Mouse (Mus musculus): ENCODE data around the gene Eif6.
"Not testable (repeated sequence)": the region's sequence is repeated elsewhere in the genome, so short reads cannot be mapped to it uniquely, and the experiment has no call there.

The Eif6 gene

DNA sequence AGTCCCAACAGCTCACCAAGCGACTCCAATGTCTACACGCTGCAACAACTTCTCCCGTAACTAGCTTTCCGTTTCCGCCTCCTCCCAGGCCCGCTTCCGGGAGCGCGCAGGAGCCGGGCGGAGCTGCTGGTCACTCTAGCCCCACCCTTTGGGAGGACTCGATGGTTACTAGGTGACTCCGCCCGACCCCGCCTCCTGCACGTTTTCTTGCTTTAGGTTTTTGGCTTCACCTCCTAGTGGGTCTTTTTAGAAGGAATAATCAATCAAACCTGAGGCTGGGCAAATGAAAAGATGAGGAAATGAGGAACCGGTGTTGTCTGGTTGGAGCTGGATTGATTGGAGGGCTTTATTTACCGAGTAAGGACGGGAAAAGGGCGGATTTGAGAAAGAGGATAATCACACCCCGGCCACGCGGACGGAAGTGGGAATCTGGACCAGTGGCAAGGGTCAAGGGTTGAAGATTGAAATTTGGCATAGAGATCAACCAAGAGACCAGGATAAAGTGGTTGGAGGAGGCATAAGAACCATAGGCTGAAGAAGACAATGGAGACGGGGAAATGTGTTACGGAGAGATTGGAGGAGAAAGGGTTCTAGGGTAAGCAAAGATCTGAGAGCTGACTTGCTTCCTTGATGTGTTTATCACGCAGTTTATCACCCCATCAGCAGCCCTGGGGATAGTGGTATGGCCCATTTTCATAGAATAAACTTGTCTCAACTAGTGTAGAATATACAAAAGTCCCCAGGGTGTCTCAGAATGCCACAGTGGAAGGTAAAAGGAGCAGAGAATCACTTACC lies at the start of gene Eif6:
Gene Eif6, minus strand, starts transcription at position 296 of the 795 bp plus-strand sequence.
- in situ Hi-C loops (cut with MboI, MseI): no loop called here

DNA sequence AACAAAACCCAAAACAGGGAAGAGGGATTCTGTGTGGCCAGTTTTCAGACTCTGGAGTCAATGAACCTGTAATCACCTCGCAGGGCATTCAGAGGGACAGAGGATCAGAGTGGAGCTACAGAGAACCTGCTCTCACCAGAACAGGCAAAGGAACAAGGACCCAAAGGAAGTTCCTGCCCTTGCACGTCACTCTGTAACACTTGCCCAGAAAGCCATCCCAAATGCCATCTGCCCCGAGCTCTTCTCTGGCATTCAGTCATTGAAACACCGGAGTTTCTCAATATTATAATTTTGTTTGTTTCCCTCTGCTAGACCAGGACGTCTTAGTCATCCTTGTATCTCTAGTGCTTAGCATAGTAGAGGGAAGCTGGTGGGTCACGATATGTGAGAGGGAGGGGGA lies 46.9 kb upstream of the Eif6 start:
- in situ Hi-C loops (cut with MboI, MseI): no loop called here

DNA sequence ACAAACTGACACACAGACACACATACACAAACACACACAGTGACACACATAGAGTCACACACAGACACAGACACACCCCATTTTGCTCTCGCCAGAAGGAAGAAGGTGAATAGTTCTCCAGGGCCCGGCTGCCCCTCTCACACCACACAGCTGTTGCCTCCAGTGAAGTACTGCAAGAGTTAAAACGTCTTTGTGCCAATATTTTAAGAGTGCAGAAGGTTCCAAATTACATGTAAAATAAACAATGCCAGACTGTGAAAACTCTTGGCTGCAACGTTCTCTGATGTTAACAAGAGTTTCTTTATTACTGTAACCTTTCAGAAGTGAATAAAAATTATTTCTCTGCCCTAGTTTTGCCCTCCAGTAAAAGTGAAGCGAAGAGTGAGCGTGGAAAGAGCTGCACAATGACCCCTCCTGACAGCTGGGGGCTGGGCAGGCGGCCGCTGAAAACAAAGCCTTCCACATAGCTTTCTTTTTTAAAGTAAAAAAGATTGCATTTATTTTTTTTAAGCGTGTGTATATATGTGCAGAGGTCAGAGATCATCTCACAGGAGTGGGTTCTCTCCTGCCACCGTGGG lies 46.3 kb upstream of the Eif6 start:
- in situ Hi-C loops (cut with MboI, MseI): no loop called here

DNA sequence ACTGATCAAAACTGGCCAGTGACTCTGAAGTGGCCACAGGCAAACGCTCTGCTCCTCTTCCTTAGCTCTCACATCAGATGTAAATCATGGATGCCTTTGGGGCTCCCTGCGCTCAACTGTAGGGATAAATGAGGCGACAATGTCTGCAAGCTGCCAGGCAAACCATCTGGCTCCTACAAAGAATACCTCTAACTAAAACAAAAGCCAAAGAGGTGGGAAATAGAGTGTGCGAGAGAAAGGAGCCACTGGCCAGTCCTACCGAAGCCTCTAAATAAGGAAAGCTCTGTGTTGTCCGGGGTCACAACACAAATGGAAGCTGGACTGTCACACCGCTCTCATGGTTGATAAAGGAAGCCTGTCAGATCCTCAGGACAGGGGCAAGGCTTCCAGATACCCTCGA lies 45.8 kb upstream of the Eif6 start:
- in situ Hi-C loops (cut with MboI, MseI): no loop called here

DNA sequence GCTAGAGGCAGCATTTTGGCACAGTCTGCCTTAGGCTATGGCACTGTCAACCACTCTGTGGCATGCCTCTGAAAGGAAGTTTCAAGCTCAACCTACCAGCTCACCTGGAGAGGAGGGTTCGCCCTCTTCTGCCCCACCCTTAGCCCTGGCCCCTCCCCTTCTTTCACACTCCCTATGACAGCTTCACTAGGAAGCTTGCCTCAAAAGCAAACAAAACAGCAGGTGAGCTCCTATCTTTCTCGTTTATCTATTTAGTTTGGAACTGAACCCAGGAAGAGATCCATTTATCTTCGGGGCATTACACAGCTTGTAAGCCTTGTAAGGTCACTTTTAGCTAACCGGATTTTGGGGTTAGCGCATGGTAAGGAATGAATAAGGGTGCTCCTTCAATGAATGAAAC lies 43.0 kb upstream of the Eif6 start:
- in situ Hi-C loops (cut with MboI, MseI): no loop called here

DNA sequence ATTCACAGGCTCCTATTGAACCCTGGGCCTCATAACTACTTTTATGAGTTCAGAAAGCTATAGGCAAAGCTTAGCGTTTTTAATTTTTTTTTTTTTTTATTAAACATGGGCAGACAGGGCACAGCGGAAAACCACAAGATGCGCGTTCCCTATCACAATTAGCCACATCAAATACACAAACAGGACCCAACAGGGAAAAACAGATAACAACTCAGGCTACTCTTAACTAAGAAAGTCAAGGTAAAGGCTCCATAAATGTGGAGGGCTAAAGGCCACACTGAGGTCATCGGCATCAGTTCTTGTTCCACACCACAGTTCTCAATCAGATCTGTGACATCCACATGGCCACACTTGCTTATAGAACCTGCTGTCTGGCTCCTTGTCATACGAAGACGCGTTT lies 41.6 kb upstream of the Eif6 start:
- in situ Hi-C loops (cut with MboI, MseI): no loop called here

DNA sequence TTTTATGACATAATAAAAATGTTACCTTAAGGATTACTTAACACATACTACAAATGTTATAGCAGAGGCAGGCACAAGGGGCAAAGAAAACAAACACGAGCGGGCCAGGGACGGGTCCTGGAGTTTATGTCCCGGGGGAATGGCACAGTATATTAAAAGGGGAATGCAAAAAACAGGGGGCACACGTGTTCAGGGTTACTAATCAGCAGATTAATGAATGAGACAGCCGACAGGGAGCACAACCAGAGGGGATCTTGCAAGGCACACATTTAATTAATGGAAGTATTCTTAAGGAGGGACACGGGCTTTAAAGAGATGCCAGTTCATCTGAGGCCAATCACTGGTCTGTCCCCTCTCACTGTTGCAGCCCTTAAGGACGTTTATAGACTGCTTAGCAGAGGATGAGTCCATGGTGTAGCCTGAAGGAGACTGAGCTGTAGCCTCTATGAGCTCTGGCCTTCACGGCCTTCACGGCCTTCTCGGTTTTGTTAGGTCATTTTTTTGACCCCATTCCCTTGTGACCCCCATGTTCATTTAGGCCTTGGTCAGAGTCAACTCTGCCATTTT lies 36.7 kb upstream of the Eif6 start:
- in situ Hi-C loops (cut with MboI, MseI): no loop called here

DNA sequence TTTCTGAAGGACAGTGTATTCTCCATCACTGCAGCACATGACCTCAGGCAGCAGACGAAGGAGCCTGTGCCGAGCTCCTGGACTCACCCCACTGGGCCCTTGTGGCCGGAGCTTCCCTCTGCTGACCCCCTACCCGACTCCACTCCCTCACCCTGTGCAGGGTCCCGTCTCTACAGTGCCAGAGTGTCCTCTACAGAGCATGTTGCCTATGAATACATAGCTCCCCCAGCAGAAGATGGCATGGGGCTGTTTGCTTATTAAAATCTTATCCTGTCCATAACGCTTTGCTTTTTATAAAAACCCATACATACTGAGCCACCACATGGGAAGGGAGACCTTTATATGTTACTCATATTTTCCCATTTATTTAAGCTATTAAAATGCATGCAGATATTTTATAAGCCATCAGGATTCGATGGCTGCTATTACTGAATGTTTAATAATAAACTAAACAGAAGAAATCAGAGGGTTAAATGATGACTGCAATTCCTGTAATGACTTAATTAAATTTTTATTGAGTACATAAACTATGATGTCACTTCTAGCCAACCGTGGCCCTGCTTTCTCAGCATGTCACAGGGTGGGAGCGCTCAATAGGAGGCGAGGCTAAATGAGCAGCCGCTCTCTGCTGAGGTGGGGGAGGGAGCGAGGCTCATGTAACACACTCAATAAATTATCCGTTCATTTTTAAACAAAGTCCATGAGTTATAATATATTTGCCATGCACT lies 36.0 kb upstream of the Eif6 start:
- in situ Hi-C loops (cut with MboI, MseI): no loop called here

DNA sequence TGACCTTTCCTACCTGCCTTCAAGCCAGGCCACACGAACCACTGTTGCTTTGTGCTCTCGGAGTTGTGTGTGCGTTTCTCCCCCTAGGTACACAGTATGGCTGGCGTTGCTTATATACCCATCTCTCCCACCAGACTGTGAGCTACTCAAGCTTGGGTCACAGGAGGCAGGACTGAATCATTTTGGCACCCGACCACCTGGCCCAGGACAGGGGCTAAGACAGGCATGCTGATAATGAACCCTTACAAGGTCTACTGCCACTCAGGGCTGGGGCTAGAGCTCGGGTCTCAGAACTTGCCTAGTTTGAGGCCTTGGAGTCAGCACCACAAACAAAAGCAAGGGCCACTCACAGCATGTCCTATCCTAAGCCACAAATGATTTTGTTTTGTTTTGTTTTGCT lies 34.9 kb upstream of the Eif6 start:
- in situ Hi-C loops (cut with MboI, MseI): no loop called here

DNA sequence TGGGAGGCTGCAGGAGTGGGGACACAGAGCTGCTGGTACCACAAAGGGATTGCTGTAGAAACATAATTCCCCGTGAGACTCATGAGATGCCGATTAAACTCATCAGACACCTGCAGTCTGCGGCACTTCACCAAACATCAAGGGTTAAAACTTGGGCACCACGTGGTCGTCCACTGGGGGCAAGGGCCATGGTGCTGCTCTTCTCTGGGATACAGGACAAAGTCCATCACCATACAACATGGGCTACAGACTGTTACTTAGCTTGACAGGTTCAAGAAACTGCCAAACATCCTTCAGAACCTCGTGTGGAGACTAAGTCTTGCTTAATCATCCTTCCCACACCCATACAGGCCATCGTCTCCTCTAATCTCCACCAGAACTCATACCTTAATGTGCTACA lies 33.4 kb upstream of the Eif6 start:
- in situ Hi-C loops (cut with MboI, MseI): no loop called here

DNA sequence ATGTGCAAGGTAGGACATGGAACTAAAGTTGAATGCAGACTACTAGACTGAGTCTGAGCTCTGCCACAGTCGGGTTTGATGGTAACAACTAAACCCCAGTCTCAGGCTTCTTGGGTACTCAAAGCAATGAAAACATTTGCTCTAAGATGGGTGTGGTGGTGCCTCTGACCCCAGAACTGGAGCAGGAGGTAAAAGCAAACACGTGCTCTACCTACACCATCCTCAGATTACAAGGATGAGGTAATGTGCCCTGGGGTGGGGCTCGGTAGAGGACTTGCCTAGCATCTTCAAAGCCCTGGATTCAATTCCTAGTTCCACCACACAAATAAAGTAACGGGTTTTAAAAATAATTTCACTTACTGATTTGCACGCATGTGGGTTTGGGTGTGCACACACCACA lies 25.8 kb upstream of the Eif6 start:
- in situ Hi-C loops (cut with MboI, MseI): loop anchor here (5.0 kb wide), 1 partner anchor 90 kb away; the partner anchor contains the start of gene Gm15557 (in 2 of the 2)

DNA sequence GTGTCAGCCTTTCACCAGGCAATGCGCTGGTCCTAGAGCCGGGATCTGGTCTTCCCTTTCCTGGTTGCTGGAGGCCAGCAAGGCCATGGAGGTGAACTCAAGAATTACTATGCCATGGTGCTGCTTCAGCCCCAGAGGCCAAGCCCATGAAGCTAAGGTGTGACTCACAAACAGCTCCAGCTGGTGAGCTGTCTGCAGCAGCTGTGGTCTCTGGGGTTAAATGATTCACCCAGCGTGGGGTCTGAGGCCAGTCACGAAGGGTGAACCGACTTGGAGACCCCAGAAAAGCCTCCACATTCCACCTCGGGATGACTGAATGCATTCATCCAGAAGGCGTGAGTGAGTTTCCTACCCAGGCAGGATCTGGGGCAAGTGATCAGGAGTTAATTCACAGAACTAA lies 23.4 kb upstream of the Eif6 start:
- in situ Hi-C loops (cut with MboI, MseI): loop anchor here (5.0 kb wide), 1 partner anchor 92 kb away; the partner anchor contains the start of gene Gm15557 (in 2 of the 2)

DNA sequence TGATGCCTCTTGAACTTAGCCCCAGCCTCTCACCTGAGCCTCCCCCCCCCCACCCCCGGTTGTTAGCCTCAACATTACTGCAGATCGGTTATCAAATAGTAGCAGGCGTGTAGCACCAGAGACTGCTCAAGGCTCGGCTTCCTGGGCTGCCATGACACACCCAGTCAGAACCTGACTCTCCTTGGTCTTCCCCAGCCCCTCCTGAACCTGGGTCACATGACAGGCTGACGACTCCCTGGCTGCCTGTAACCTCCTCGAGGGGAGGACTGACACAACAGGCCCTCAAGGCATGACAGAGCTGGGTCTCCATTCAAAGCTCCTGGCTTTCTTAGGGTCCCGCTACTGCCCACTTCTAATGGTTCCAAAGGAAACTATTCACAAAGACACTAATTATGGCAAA lies 22.7 kb upstream of the Eif6 start:
- in situ Hi-C loops (cut with MboI, MseI): no loop called here

DNA sequence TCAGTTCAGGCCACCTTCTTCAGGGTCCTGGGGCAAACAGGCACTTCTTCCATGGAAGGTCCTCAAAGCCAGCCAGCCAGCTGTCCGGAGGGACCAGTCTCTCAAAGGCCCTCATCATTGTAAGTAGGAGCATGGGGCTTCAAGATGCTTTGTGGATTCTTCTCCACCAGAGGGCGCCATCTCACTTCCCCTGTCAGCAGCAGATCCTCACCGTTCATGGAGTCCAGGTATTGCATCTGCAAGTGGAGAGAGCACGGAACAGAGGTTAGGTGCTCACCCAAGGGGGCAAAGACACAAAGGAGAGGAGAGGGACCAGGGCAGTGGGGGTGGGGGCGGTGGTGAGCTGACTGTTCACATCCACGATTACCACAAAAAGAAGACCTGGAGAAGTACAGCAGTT lies 21.6 kb upstream of the Eif6 start:
- in situ Hi-C loops (cut with MboI, MseI): no loop called here

DNA sequence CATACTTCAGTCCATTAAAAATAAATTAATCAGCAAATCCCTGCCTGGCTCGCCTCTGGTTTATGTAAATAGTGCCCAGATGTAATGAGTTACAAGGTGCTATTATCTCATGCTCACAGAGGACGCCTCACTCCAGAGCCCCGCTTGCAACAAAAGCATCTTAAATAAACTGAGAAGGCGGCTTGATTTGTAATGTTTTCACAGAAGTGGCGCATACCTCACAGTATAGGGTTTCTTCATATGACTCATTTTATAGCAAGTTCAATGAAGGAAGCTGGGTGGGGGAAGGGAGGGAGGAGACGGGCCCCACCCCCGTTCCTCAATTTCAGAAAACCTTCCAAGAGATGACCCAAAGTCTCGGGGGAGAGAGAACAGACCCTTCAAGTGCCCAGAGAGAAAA lies 20.2 kb upstream of the Eif6 start:
- in situ Hi-C loops (cut with MboI, MseI): no loop called here

DNA sequence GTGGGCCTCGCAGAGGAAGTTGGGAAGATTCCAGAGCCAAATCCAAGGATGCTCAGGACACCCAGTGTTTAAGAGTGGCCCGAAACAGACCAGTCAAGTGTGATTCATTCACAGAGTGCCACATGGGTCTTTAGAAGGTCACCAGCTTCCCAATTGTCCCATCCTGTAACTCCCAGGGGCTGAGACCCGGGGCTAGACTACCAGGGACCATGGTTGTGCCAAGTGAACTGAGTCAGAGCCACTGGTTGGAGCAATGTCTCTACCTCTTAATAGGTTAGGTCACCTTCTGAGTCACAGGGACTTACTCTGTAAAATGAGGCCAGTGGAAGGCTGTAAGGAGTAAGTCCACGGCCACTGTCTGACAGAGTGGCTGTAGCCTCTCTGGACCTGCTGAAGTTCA lies 12.2 kb upstream of the Eif6 start:
- in situ Hi-C loops (cut with MboI, MseI): no loop called here

DNA sequence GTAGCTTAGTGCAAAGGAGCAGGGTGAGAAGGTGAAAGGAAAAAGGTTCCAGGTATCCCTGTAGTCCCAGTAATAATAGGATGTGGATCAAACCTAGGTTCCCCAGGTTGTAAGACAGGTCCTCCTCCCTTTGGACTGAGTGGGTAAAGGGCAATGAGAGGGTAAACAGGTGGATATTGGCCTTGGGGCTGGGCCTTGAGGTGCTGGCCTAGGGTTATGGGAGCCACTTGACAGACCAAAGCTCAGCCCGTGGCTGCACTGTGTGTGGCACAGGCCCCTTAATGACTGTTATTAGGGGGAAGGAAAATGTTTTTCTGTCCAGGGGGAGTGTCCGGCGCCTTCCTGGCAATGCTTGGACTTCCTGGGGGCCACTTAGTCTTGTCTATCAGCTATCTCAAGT lies 11.2 kb upstream of the Eif6 start:
- in situ Hi-C loops (cut with MboI, MseI): no loop called here

DNA sequence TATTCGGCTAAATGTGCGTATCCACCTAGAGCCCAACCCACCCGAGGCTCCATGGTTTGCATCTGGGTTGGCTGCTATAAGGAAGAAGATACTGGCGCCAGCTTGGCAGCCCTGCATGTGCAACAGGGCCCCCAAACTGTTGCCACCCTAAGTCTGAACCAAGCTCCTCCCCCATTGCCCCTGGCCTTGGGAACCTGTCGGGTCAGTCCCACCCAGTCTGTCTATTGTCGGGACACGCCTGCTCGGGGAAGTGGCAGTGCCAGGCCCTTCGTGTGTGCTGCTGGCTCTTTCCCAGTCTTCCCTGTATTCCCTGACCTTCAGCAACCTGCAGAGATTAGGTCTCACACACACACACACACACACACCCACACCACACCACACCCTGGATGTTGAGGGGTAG lies 8.0 kb upstream of the Eif6 start, which contains the start of gene Fam83c:
Gene Fam83c, minus strand, starts transcription at position 123 of the 400 bp plus-strand sequence.
- in situ Hi-C loops (cut with MboI, MseI): no loop called here

DNA sequence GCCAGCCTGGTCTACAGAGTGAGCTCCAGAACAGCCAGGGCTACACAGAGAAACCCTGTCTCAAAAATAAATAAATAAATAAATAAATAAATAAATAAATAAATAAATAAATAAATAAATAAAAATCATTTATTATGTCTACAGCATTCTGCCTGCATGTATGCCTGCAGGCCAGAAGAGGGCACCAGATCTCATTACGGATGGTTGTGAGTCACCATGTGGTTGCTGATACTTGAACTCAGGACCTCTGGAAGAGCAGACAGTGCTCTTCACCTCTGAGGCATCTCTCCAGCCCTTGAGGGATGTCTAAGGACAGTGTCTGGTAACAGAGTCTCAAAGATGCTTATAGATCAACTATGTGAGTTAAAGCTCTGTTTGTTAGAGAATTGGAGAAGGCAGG lies 5.4 kb upstream of the Eif6 start:
- in situ Hi-C loops (cut with MboI, MseI): not testable (repeated sequence)

DNA sequence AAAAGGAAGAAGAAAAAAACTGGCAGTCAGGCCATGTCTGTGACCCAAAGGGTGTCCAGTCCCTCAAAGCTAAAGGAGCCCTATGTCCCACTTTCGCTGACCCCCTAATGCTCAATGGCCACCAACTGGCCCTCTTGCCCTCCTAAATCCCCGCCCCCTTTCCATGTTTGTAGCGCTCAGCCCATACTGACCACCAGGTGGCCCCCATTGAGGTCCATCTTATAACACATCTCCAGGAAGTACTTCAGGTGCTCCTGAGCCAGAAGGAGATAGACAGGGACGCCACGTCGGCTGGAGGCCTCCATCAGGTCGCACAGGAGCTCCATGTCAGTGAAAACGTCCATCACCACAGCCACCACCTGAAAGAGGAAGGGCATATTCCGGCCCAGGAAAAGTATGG lies 4.6 kb upstream of the Eif6 start:
- in situ Hi-C loops (cut with MboI, MseI): no loop called here

DNA sequence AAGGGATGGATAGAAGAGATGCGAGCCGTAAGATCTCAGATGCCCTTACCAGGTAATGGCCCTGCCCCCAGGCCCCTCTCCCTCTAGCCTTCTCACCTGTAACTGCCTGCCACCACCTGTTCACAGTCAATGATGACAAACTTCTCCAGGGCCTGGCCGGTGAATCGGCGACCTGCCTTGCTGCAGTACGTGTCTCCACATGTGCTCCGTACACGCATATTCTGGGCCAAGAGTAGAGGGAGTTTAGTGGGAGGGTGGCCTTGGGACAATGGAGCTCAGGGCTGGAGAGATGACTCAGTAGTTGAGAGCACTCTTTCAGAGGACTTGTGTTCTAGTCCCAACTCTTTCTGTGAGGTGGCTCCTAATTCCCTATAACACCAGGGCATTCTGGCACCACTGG lies 4.1 kb upstream of the Eif6 start:
- in situ Hi-C loops (cut with MboI, MseI): no loop called here

DNA sequence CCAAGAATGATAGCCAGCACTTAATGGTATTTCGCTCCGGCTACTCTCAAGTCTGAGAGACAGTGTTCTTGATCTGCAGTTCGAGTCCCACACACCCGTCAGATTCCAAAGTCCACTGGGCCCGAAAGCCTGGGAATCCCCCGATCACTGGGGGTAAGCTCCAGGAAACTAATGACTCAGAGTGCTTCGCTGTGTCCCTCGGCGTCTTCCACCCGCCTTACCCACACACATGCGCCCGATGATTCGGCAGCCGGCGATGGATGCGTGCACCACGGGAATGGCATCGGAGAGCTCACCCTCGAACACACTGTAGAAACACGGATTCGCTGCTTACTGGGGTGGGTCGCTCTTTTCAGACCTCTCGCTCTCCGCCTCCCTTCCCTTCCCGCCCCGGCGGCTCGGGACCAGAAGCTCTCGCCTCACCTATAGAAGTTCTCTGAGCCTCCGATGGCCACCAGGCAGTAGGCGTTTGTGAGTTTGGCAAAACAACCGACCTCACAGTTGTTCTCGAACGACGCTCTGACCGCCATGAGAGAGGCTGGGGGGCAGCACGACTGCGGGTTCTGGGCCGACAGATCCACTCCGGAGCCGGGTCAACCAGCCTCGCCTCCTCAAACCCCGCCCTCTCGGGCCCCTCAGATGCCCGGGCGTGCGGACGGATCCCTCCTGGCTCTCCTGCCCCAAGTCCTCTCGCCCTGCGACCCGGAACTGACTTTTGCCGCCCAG lies 658 bp downstream of the Eif6 start:
- in situ Hi-C loops (cut with MboI, MseI): no loop called here

Measured in T-helper 17 cell (primary cell).